Mouse (Mus musculus) leukemia stem cell, adult 10-12 weeks (primary cell): ENCODE data around the gene Dapk2. TPM values are rescaled to one million over a fixed set of nuclear protein-coding genes. Genes with fewer than 3 reads are reported as not detected.

Source experiments
- polyA plus RNA-seq: library from polyadenylated mRNA; stranded (reverse); fragments of >175 nt; gene quantifications from 2 replicates; pipeline ENCODE4 v1.2.3, GENCODE M21; 2012; ENCODE audit warnings: low replicate concordance

Dapk2 gene
- polyA plus RNA-seq, result 10.7 and 14.9 TPM in 2 replicates

GRCm38 (mm10) chr9:66157958-66158830 is at the start of gene Dapk2:
TSS of gene Dapk2 (plus strand) at chr9:66158223.

GRCm38 (mm10) chr9:66126456-66127192 is 31.4 kb upstream of the Dapk2 start, which contains the start of the genes Snx1 and Ciao2a:
TSS of gene Snx1 (minus strand) at chr9:66126587.
TSS of gene Ciao2a (plus strand) at chr9:66126611.

Other genes starting within 250 kb of the Dapk2 start
- gene Trip4, start 249.4 kb upstream of the Dapk2 start, polyA plus RNA-seq, result 0.44 and 1.0 TPM in 2 replicates
- 11.8 and 18.3 TPM in 2 replicates for gene Csnk1g1, start 249.3 kb upstream of the Dapk2 start, polyA plus RNA-seq
- 30.6 and 132 TPM in 2 replicates for gene Ppib, start 98.0 kb upstream of the Dapk2 start, polyA plus RNA-seq
- 4.8 and 14.1 TPM in 2 replicates for gene Snx22, start 88.5 kb upstream of the Dapk2 start, polyA plus RNA-seq
- 162 and 317 TPM in 2 replicates for gene Snx1, start 31.6 kb upstream of the Dapk2 start, polyA plus RNA-seq
- 5.0 and 12.5 TPM in 2 replicates for gene Ciao2a, start 31.6 kb upstream of the Dapk2 start, polyA plus RNA-seq
- gene Herc1, start 192.2 kb downstream of the Dapk2 start, polyA plus RNA-seq, result 4.1 and 20.8 TPM in 2 replicates